Mouse (Mus musculus) erythroblast, embryonic 14.5 days (primary cell): ENCODE measurements around the gene Sf3a3.

Experiments used
- GATA1 ChIP-seq: IDR thresholded peaks from 2 replicates; pipeline ENCODE4 v1.6.1; 2012; ENCODE audit warnings: low read length, inconsistent platforms, mixed read lengths
- TAL1 ChIP-seq: IDR thresholded peaks from 3 replicates; pipeline ENCODE4 v1.6.1; 2012; ENCODE audit warnings: low read length, inconsistent platforms, mixed read lengths

DNA sequence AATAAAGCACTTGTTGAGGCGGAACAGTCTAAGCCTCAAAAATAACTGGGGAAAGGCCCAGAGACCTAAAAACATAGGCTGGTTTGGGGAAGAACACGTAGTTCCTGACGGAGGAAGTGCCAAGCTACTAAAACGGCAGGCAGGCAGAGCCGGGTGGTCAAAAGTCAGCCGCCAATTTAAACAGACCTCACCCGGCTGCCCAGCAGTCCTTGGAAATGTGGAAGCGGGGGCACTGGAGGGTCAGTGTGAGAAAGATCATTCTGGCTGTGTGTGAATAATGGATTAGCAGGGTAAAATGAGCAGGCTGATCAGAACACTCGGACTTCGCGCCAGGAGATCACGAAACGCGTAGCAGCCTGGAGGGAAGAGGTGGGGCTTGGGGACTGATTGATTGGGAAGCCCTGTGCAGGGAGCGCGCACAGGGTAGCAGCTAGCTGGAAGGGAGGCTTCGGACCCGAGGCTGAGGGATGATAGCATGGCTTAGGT is 4.6 kb upstream of the Sf3a3 start:
- TF ChIP-seq TAL1: no peak
- TF ChIP-seq GATA1: no peak
